ENCODE assay signal across 1 mouse cellular context in genomic region chr14:75834739-75835381, GRCm38 (mm10).
A peak's percentile ranks its signal among the peaks of the same experiment; 100 is the strongest.
TF ChIP-seq lines count a peak whose summit lies in the region.

No protein-coding gene starts in this region.

TF ChIP-seq in MEL, 35 proteins besides CTCF, POLR2A, EP300 and RAD21 (continued from another document):
- TF ChIP-seq UBTF (IDR thresholded peaks at IDR 0.05; ENCODE audit: borderline replicate concordance, insufficient read depth, low read depth, low read length) (no peak), MEF2A (IDR thresholded peaks at IDR 0.05; ENCODE audit: extremely low read depth, insufficient replicate concordance, low read depth, low read length, poor library complexity, severe bottlenecking) (peak; percentile 47; the same call in 1 of the 2 replicates), ZMIZ1 (IDR thresholded peaks at IDR 0.05; ENCODE audit: low read depth, low read length) (peak; percentile 49; the same call in 1 of the 2 replicates), TBP (IDR thresholded peaks at IDR 0.05; ENCODE audit: low read depth, low read length) (no peak; the same call in 1 of the 2 replicates), TCF12 (IDR thresholded peaks at IDR 0.05; ENCODE audit: low read depth, low read length) (peak; percentile 44; the same call in 1 of the 2 replicates), NELFE (IDR thresholded peaks at IDR 0.05; ENCODE audit: low read depth, low read length) (peak; percentile 37), JUND (IDR thresholded peaks at IDR 0.05; ENCODE audit: low read depth, low read length) (0 out of 2 replicates have a peak, but pooled peaks have one; percentile 33)
